Mouse (Mus musculus) midbrain, postnatal 0 days (tissue): ENCODE data around the gene Tacc2. TPM values are rescaled to one million over a fixed set of nuclear protein-coding genes. Genes with fewer than 3 reads are reported as not detected.

ENCODE experiments used
- ATAC-seq: fragments of 200-750 bp; cut with Nextera tagmentation; 2 replicates; pipeline ENCODE4 v1.8.0; 2017; ENCODE audit warnings: moderate number of reproducible peaks, mild to moderate bottlenecking, moderate TSS enrichment, moderate library complexity; ENCODE audit not compliant: low FRiP score
- DNase-seq: peaks from one replicate; pipeline ENCODE4 v3.0.0-alpha.2; 2015; ENCODE audit warnings: low spot score
- H3K27ac ChIP-seq: fragments of 300-500 bp; sonication (generic); 2 replicates; pipeline ENCODE4 v1.5.1; 2014; ENCODE audit warnings: low read depth, mild to moderate bottlenecking, low read length, mixed read lengths
- H3K27me3 ChIP-seq: fragments of 300-500 bp; sonication (generic); 2 replicates; pipeline ENCODE4 v1.6.1; 2014; ENCODE audit warnings: low read length, control low read depth, mixed read lengths; ENCODE audit not compliant: insufficient read depth
- H3K36me3 ChIP-seq: fragments of 300-500 bp; sonication (generic); 2 replicates; pipeline ENCODE4 v1.6.1; 2014; ENCODE audit warnings: low read length, control low read depth, mixed read lengths; ENCODE audit not compliant: insufficient read depth
- H3K4me1 ChIP-seq: fragments of 300-500 bp; sonication (generic); 2 replicates; pipeline ENCODE4 v1.6.1; 2014; ENCODE audit warnings: mild to moderate bottlenecking, control low read depth, antibody characterized with exemption, low read length, mixed read lengths; ENCODE audit not compliant: insufficient read depth
- H3K4me2 ChIP-seq: fragments of 300-500 bp; sonication (generic); 2 replicates; pipeline ENCODE4 v1.6.1; 2014; ENCODE audit warnings: low read depth, mild to moderate bottlenecking, low read length, mixed read lengths; ENCODE audit not compliant: poor library complexity, severe bottlenecking
- H3K4me3 ChIP-seq: fragments of 300-500 bp; sonication (generic); 2 replicates; pipeline ENCODE4 v1.5.1; 2014; ENCODE audit warnings: low read depth, mild to moderate bottlenecking, low read length, moderate library complexity
- H3K9ac ChIP-seq: fragments of 300-500 bp; sonication (generic); replicated peaks from 2 replicates; pipeline ENCODE4 v1.6.1; 2014; ENCODE audit warnings: mild to moderate bottlenecking, low read length, moderate library complexity, mixed read lengths; ENCODE audit not compliant: poor library complexity, severe bottlenecking
- H3K9me3 ChIP-seq: fragments of 300-500 bp; sonication (generic); 2 replicates; pipeline ENCODE4 v1.6.1; 2016; ENCODE audit warnings: low read length, control low read depth
- CTCF ChIP-seq: IDR thresholded peaks from 2 replicates; pipeline ENCODE4 v1.5.1; 2016; ENCODE audit warnings: antibody characterized with exemption, mild to moderate bottlenecking
- WGBS: fragments of 180-500 bp; shearing (Covaris S2); extraction: QIAGEN DNeasy Blood & Tissue Kit; methylation state at CpG from one replicate; pipeline ENCODE4 v1.1.7; 2014; 5-methylcytosine and 5-hydroxymethylcytosine counted together
- polyA plus RNA-seq: library from polyadenylated mRNA; unstranded; fragments of >200 nt; fragmentation: Nextera tagmentation; extraction: Ambion mirVana; gene quantifications from 2 replicates; pipeline ENCODE4 v1.2.1, GENCODE M21; 2015
- total RNA-seq: library from RNA; depleted of rRNA; stranded (reverse); fragments of >200 nt; gene quantifications from 2 replicates; pipeline ENCODE4 v1.2.3, GENCODE M21; 2014

Tacc2 gene
- total and polyA plus RNA-seq, 2 experiments from 2014 or later, result 54.8 to 55.9 TPM

DNA sequence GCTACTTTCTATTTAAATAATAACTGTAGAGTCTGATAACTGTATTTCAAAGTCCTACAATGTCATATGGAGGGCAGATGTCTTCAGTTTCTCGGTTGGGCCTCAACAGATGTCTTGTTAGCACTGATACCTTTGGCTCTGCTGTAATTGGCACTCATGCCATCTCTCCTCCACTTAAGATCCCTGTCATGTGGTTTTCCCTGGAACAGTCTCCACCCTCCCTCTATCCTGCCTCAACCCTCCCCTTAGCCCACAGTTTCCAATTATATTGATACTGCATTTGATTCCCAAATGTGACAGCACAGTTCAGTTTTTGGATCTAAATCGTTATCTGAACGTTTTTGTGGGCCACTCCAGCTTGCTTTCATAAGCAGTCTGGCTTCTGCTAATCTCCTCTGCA, 12.6 kb upstream of the Tacc2 start:
- no peak overlapping the region for H3K4me3 ChIP-seq
- H3K4me2 ChIP-seq, result no peak overlapping the region
- WGBS, result 69% methylated on average over 3 of the region's 3 CpGs
- DNase-seq (no peak), ATAC-seq (no peak)
- no peaks in the 10 kb centered on the region for H3K36me3 ChIP-seq
- H3K27ac ChIP-seq, result no peak overlapping the region
- no peaks in the 10 kb centered on the region for H3K4me1 ChIP-seq
- no peaks in the 10 kb centered on the region for H3K27me3 ChIP-seq
- TF ChIP-seq CTCF, result no peak
- no peak overlapping the region for H3K9ac ChIP-seq
- no peaks in the 10 kb centered on the region for H3K9me3 ChIP-seq

DNA sequence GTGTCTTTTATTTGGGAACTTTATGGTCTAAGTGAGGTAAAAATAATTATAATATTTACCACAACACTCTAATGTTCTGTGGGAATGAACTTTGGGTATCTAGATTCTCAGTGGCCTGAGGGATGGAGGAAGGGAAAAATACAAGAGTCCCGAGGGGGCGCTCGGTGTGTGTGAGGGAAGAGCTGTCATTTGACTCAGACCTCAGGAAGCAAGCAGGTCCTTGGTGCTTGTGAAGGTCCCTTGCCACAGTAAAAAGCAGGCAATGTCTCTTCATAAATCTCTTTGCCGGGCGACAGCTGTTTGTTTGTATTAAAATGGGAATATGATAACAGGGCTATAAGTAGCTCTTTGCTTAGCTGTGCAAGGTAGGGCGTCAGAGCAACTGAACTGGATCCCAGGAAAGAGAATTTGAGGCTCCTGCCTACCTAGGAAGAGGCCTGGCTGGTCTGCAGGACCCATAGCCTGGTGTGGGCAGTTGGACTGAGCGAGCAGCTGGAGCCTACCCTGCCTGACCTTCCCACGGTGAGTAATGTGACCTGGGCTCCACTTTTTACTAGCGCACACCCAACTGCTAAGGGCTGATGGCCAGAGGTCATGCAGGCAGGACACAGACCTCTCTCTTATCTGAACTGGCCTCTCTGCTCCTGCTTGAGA, 8.3 kb upstream of the Tacc2 start:
- no peak for ATAC-seq
- Histone ChIP-seq H3K4me1 (no peaks in the 10 kb centered on the region), H3K9ac (no peak overlapping the region), H3K36me3 (no peaks in the 10 kb centered on the region), H3K4me2 (no peak overlapping the region), H3K4me3 (no peak overlapping the region), H3K9me3 (no peaks in the 10 kb centered on the region), H3K27me3 (no peaks in the 10 kb centered on the region), H3K27ac (no peak overlapping the region)
- WGBS, result 85% methylated on average over 9 of the region's 9 CpGs
- no peak for TF ChIP-seq CTCF
- DNase-seq, result no peak

- Histone ChIP-seq H3K4me2 (no peak overlapping the region), H3K9me3 (no peaks in the 10 kb centered on the region), H3K27me3 (no peaks in the 10 kb centered on the region), H3K4me1 (no peaks in the 10 kb centered on the region), H3K9ac (no peak overlapping the region), H3K27ac (no peak overlapping the region), H3K4me3 (no peak overlapping the region), H3K36me3 (no peaks in the 10 kb centered on the region)
- no peak for TF ChIP-seq CTCF
- no peak for ATAC-seq
- 45% methylated on average over 7 of the region's 7 CpGs for WGBS
- DNase-seq, result no peak
Observed at GRCm38 (mm10) chr7:130570472-130570871, 6.8 kb upstream of the Tacc2 start.

- Histone ChIP-seq H3K27me3 (no peaks in the 10 kb centered on the region), H3K9me3 (no peaks in the 10 kb centered on the region), H3K9ac (no peak within 1 kb of the TSS), H3K4me1 (no peaks in the 10 kb centered on the region), H3K36me3 (no peaks in the 10 kb centered on the region), H3K4me3 (no peak within 1 kb of the TSS), H3K27ac (no peak within 1 kb of the TSS), H3K4me2 (no peak within 1 kb of the TSS)
- DNase-seq (no peak), ATAC-seq (no peak)
- 68% methylated on average over 9 of the region's 11 CpGs for WGBS
- no peak for TF ChIP-seq CTCF
Observed at GRCm38 (mm10) chr7:130572821-130573220, 4.4 kb upstream of the Tacc2 start, which contains the start of gene Nsmce4a. Nsmce4a (minus strand) TSS chr7:130573118.

DNA sequence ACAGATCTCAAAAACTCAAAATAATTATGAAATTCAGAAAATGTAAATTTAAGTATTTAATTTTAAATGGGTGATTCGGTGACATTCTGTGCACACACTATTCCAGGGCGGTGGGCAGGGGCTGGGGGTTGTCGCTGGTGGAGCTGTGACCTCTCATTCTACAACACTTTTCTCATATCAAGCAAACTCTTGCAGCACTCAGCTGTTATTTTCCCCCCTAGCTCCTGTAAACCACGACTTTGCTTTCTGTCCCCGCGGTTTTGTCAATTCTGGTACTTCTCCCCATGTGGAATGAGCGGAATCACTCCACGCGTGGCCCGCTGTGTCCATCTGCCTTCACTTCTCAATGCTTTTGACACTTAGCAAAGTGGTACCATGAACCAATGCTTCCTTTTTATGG, 3.5 kb upstream of the Tacc2 start:
- DNase-seq (no peak), ATAC-seq (no peak)
- H3K27ac ChIP-seq, result no peak overlapping the region
- H3K9me3 ChIP-seq, result no peaks in the 10 kb centered on the region
- H3K27me3 ChIP-seq, result no peaks in the 10 kb centered on the region
- H3K4me3 ChIP-seq, result no peak overlapping the region
- no peak overlapping the region for H3K9ac ChIP-seq
- no peaks in the 10 kb centered on the region for H3K36me3 ChIP-seq
- no peak overlapping the region for H3K4me2 ChIP-seq
- WGBS, result 92% methylated on average over 10 of the region's 10 CpGs
- TF ChIP-seq CTCF, result no peak
- no peaks in the 10 kb centered on the region for H3K4me1 ChIP-seq

DNA sequence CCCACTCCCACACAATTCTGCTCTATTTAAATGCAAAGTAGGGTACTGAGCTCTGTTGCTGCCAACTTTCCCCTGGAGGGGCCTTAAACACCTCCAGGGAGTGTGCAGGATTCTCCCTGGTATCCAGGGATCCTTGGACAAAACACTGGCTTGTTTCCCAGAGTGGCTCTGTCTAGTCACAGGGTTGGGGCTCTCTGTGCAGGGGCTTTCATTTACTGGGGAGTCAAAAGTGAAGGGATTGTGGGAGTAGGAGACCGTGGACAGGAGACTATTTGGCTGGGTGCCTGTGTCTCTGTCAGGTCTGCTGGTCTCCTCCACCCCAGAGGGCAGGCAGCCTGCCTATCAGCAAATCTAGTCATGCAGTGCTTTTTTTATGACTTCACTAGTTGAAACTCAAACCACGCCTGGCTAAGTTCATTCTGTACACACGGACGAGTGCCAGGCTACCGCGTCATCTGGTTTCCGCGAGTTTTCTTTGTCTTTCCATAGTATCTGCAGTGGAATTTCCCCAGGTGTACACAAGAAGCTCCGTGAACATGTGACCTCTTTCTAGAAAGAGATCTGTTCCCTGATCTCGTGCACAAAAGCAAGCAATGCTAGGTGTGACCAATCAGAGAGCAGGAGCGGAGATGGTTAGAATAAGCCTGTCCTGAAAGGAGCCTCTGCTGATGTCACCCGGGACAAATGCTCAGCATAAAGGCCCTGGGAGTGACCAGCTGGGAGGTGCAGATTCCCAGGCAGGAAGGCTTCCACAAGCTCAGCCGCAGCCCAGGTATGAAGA, 2.8 kb upstream of the Tacc2 start:
- H3K9me3 ChIP-seq, result no peaks in the 10 kb centered on the region
- H3K9ac ChIP-seq, result no peak overlapping the region
- no peaks in the 10 kb centered on the region for H3K27me3 ChIP-seq
- ATAC-seq (no peak), DNase-seq (peak; percentile 58)
- WGBS, result 42% methylated on average over 13 of the region's 13 CpGs
- no peaks in the 10 kb centered on the region for H3K36me3 ChIP-seq
- peak overlapping the region; percentile 6; the same call in 1 of the 2 replicates for H3K4me2 ChIP-seq
- no peak overlapping the region for H3K27ac ChIP-seq
- TF ChIP-seq CTCF, result no peak
- H3K4me3 ChIP-seq, result no peak overlapping the region
- H3K4me1 ChIP-seq, result no peaks in the 10 kb centered on the region
